Mouse (Mus musculus) adrenal gland, adult 2 months (tissue): ENCODE measurements around the gene Pp2d1. TPM values are rescaled to one million over a fixed set of nuclear protein-coding genes. Genes with fewer than 3 reads are reported as not detected.

Experiments
- DNase-seq: peaks from one replicate; pipeline ENCODE4 v3.0.0; 2021
- polyA plus RNA-seq: library from polyadenylated mRNA; depleted of rRNA; stranded (reverse); fragments of >200 nt; gene quantifications from 2 replicates; pipeline ENCODE4 v1.2.3, GENCODE M21; 2012; rRNA removed
- total RNA-seq, 2 experiments: library from RNA; stranded (reverse); gene quantifications; 2 replicates each; pipeline ENCODE4 v1.2.3; 2021

Pp2d1 gene
- total and polyA plus RNA-seq, 3 experiments = not detected

DNA sequence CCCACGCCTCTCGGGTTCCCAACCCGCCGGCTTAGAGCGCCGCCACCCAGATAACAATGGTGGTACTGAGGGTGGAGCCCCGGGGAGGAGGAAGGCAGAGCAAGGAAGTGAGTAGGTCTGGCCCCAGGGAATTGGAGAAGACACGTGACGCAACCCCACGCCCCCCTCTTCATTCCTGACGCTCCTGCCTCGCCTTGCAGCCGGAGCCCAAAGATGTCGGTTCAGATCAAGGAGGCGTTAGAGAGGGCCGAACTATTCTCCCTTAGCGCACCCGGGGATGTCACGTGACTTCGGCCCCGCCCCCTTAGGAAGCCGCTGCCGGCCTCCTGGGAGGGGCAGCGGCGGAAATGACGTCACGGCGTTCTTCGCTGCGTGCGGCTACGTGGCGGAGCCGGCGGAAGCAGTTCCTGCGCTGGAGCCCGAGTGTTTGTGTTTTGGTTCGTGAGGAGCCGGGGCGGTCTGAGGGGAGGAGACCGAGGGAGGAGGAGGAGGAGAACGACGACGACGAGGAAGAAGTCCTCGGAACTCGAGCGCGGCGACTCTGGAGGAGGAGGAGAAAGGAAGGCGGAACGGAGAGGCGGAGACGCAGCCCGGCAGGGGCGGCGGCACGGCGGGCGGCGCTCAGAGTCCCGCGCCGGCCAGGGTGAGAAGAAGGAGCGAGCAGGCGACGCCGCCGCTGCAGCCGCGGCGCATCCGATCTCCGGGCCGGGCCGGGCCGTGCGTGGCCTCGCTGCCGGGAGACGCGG, 60.2 kb downstream of the Pp2d1 start, which contains the start of gene Rab5a:
Rab5a (plus strand) TSS at position 377 of the 746 bp plus-strand sequence.
- DNase-seq = peak; percentile 100

DNA sequence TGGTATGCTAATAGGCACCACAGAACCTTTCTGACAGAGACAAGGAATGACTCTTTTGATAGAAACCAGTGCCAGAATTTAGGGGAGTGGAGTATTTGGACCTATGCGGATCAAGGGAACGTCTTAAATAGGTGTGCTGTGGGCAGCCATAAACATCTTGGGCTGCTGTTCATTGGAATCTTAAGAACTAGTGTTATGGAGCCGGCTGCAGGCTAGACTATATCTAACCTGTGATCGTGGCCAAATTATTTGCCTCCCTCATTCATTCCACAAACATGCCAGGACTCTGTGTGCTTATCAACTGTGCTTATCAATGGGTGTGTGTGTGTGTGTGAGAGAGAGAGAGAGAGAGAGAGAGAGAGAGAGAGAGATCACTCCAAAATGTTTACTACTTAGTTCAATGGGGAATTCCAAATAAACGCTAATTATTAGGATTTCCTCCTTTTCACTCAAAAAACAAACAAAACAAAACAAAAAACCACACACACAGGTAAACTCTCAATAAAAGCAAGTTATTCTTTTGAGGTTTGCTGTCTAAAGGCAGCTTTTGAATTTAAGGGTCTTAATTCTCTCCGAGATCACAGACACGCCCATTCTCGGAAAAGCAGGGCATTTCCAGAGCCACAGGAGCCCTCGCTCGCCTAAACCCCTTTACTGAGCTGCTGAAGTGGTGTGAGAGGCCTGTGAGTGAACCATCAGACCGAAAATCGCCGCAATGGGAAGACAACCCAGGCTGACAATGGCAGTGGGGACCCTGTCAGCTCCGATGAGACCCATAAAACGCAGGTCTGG, 61.0 kb downstream of the Pp2d1 start:
- no peak for DNase-seq

DNA sequence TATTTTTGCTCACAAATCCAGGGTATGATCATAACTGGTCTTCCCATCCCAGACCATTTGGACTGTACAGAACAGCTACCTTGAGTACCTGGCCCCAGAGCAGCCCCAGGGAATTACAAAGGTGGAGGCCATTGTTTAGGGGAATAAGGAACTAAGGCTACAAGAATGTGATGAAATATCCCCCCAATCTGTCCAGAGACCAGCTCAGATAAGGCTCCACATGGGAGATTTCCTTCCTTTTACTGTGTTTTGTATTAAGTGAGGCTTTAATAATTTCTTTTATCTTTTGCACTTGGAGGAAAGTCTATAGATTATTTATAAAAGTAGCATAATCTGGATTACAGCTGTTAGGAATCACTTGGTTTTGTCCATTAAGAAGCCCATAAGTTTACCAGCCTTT, 70.6 kb downstream of the Pp2d1 start:
- DNase-seq = no peak

DNA sequence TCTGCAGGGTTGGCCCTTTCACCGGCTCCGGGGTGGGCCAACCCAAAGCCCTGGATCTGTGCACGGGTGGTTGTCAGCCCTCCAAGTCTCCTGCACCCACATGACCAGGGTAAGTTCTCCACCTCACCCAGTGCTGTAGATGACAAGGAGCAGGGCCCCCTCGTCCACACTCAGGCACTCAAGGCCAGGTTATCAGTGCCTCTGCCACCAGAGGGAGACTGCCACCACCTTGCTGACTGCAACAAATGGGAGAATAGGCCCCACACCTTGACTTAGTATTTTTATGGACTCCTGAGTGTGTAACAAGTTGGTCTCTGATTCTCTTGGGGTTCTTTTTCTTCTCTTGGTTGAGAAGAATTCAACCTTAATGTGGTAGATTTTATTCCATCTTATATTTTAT, 73.7 kb downstream of the Pp2d1 start:
- no peak for DNase-seq

DNA sequence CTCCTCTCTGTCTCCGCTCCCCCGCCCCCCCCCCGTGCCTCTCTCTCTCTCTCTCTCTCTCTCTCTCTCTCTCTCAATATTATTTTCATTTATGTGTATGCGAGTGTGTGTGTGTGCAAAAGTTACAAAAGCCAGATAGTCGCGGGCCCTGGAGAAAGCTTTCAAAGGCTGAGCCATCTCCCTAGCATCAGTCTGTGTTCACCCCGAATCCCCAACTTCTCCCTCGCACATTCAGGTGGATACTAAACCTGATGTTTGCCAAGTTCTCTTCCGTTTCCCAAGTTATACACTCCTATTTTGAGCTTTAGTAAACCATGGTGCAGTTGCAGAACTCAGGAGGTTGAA, 75.8 kb downstream of the Pp2d1 start:
- no peak for DNase-seq

DNA sequence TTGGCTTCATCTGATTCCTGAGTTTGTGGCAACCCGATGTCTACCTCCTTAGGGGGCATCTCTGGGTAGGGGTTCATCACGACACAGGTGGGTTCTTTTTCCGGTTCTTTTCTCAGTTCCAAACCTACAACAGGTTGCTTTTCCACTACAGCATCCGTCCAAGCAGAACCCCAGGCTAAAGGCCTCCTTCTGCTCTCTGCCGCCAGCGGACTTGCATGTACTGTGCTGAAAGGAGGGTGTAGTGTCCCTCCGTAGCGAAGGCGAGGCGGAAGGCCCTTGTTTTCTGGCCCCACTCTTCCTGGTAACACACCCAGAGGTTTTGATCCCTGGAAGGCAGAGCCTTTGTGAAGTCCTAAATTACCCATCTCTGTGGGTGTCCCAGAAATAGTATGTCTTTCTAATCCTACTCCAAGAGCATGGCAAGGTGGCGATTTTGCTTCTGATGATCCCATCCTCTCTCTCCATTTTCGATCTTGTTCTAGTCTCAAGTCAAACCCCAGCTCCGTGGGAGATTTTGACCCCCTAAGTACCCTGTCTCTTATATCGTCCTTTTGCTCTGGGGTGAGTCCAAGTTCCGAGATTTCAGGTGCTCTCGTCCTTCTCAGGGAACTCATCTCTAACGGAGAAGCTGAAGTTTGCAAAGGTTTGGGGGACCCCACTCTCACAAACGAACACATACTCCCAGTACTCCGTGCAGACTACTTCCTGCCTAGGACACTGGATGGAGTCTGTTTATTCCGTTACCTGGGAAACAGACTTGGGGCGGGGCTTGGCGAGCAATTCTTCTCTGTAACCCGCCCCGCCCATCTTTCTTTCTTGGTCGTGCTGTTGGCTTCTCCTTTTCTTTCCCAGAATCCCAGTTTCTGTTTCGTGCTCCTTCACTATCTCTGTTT, 76.4 kb downstream of the Pp2d1 start, which contains the start of gene Efhb:
Efhb (minus strand) TSS at position 719 of the 893 bp plus-strand sequence.
- DNase-seq = peak; percentile 93

Other genes starting within 250 kb of the Pp2d1 start
- under 1 TPM; 0.46 to 0.59 TPM for gene Efhb, start 76.1 kb downstream of the Pp2d1 start, total RNA-seq
- 0.03 TPM in 1 of 2 replicates, not detected in the other for gene Efhb, start 76.1 kb downstream of the Pp2d1 start, polyA plus RNA-seq
- 10 to 100 TPM; 89.3 to 93.3 TPM for gene Rab5a, start 60.2 kb downstream of the Pp2d1 start, total RNA-seq
- gene Rab5a, start 60.2 kb downstream of the Pp2d1 start, polyA plus RNA-seq = 2.9 and 3.1 TPM in 2 replicates
- 10 to 100 TPM; 76.0 to 81.3 TPM for gene Kat2b, start 27.4 kb upstream of the Pp2d1 start, total RNA-seq
- gene Kat2b, start 27.4 kb upstream of the Pp2d1 start, polyA plus RNA-seq = 20.7 and 25.2 TPM in 2 replicates
- gene Sgo1, start 149.9 kb upstream of the Pp2d1 start, total RNA-seq = 1 to 10 TPM in 1 of 2 experiments, under 1 TPM in 1; 0.35 to 1.1 TPM
- gene Sgo1, start 149.9 kb upstream of the Pp2d1 start, polyA plus RNA-seq = not detected in 2 replicates